Mouse (Mus musculus) liver, embryonic 14.5 days (tissue): ENCODE results near the gene Fgfr2. TPM values are rescaled to one million over a fixed set of nuclear protein-coding genes. Genes with fewer than 3 reads are reported as not detected.

Source experiments
- ATAC-seq: fragments of 200-750 bp; cut with Nextera tagmentation; 2 replicates; pipeline ENCODE4 v1.8.0; 2017; ENCODE audit warnings: moderate number of reproducible peaks, mild to moderate bottlenecking, moderate library complexity; ENCODE audit not compliant: insufficient read depth
- DNase-seq, 3 experiments: peaks; one replicate each; pipeline ENCODE4 v3.0.0-alpha.2; 2012 to 2013; ENCODE audit warnings: low read depth in 3 of 3, low spot score in 3 of 3
- H3K27ac ChIP-seq: fragments of 300-500 bp; sonication (generic); 2 replicates; pipeline ENCODE4 v1.5.1; 2014; ENCODE audit warnings: moderate library complexity, mild to moderate bottlenecking, control low read depth, inconsistent platforms
- H3K27me3 ChIP-seq: fragments of 300-500 bp; sonication (generic); 2 replicates; pipeline ENCODE4 v1.6.1; 2014; ENCODE audit warnings: mild to moderate bottlenecking, low read length, moderate library complexity; ENCODE audit not compliant: control insufficient read depth, insufficient read depth
- H3K36me3 ChIP-seq: fragments of 300-500 bp; sonication (generic); replicated peaks from 2 replicates; pipeline ENCODE4 v1.6.1; 2014; ENCODE audit warnings: low read depth; ENCODE audit not compliant: control insufficient read depth, insufficient read depth
- H3K4me1 ChIP-seq, 2 experiments: fragments of 200-500 bp in 1 of 2; fragments of 300-500 bp in 1 of 2; sonication (generic) in 1 of 2; replicated peaks; 2 replicates each; pipeline ENCODE4 v1.6.1; 2012 to 2014; ENCODE audit warnings: antibody characterized with exemption in 1 of 2, inconsistent platforms in 1 of 2, low read length in 1 of 2; ENCODE audit not compliant: control insufficient read depth in 2 of 2, insufficient read depth in 2 of 2
- H3K4me2 ChIP-seq: fragments of 300-500 bp; sonication (generic); 2 replicates; pipeline ENCODE4 v1.6.1; 2014; ENCODE audit warnings: low read depth, mild to moderate bottlenecking, control low read depth, moderate library complexity
- H3K4me3 ChIP-seq, 2 experiments: fragments of 200-500 bp in 1 of 2; fragments of 300-500 bp in 1 of 2; sonication (generic) in 1 of 2; 2 replicates each; pipeline ENCODE4 v1.5.1; 2012 to 2014; ENCODE audit warnings: low read depth in 2 of 2, low read length in 2 of 2, mild to moderate bottlenecking in 2 of 2, control low read depth in 1 of 2, inconsistent platforms in 1 of 2, moderate library complexity in 1 of 2; ENCODE audit not compliant: insufficient read depth in 1 of 2
- H3K9ac ChIP-seq: fragments of 300-500 bp; sonication (generic); replicated peaks from 2 replicates; pipeline ENCODE4 v1.6.1; 2014; ENCODE audit warnings: mild to moderate bottlenecking, control low read depth, moderate library complexity
- H3K9me3 ChIP-seq: fragments of 300-500 bp; sonication (generic); 2 replicates; pipeline ENCODE4 v1.6.1; 2016; ENCODE audit warnings: low read length, mixed read lengths; ENCODE audit not compliant: control insufficient read depth
- CTCF ChIP-seq: IDR thresholded peaks from 2 replicates; pipeline ENCODE4 v1.5.1; 2016; ENCODE audit warnings: antibody characterized with exemption, low read depth, control low read depth
- EP300 ChIP-seq: IDR thresholded peaks from 2 replicates; pipeline ENCODE4 v1.6.1; 2016; ENCODE audit warnings: antibody characterized with exemption, low read depth
- WGBS: fragments of 180-500 bp; shearing (Covaris S2); extraction: QIAGEN DNeasy Blood & Tissue Kit; methylation state at CpG from one replicate; pipeline ENCODE4 v1.1.7; 2014; ENCODE audit not compliant: insufficient replicate concordance; 5-methylcytosine and 5-hydroxymethylcytosine counted together
- polyA plus RNA-seq, 2 experiments: library from polyadenylated mRNA; depleted of rRNA in 1 of 2; stranded (reverse) in 1 of 2; unstranded in 1 of 2; fragments of >200 nt; fragmentation: Nextera tagmentation in 1 of 2; extraction: Ambion mirVana in 1 of 2; gene quantifications; 2 replicates each; pipeline versions ENCODE4 v1.2.1 to v1.2.3; 2012 to 2014

Gene Fgfr2
- polyA plus RNA-seq, 2 experiments: 7.9 to 8.8 TPM

DNA sequence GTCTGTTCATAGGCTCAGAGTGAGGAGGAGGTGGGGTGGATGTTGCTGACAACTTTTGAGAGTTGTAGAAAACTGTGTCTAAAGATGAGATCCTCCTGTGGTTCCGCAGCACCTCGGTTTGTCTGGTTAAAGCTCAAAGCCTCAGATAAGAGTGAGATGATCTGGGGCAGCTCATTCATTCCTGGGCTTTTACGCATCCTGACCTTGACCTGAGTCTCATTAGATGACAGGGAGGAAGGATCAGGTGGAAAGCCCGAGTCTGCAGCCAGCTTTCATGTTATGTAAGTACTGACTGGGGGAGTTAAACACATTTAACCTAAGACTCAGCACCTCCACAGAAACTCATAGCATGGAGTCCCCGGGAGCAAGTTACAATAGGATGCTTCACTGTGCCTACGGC is 1096.5 kb downstream of the Fgfr2 start:
- H3K4me2 ChIP-seq: no peak overlapping the region
- 52% methylated on average over 6 of the region's 6 CpGs for WGBS

DNA sequence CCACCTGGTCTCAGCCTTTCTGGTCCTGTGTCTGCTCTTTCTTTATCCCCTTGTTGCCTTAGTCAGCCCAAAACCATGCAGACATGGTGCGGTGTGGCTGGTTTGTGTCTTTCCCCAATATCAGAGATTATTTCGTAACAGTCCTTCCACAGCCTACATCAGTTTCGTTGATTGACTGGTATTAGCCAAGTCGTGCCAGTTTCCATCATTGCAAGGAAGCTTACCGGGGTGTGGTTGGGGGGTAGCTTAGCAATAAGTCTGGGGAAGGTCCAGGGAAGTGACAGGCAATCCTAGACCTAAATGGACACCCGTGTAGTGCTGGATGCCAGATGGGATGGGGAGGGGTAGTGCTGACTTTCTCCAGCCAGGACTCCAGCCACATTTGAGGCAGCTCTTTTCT is 1097.6 kb downstream of the Fgfr2 start:
- ATAC-seq: no peak
- 52% methylated on average over 6 of the region's 6 CpGs for WGBS

More for the DNA sequence above, 1096.5 kb downstream of the Fgfr2 start:
- Histone ChIP-seq H3K9me3 (no peaks in the 10 kb centered on the region), H3K36me3 (no peaks in the 10 kb centered on the region), H3K4me3 (no peak overlapping the region), H3K9ac (no peak overlapping the region), H3K27ac (no peak overlapping the region), H3K4me1 (no peaks in the 10 kb centered on the region), H3K27me3 (no peaks in the 10 kb centered on the region)
- no peak for ATAC-seq
- TF ChIP-seq EP300 (no peak), CTCF (no peak)
- no peak for DNase-seq

GRCm38 (mm10) chr7:132015933-132016332 is 1107.2 kb downstream of the Fgfr2 start:
- no peak for ATAC-seq
- no peak for TF ChIP-seq CTCF
- no peak for TF ChIP-seq EP300
- no peak overlapping the region for H3K9ac ChIP-seq
- H3K36me3 ChIP-seq: no peaks in the 10 kb centered on the region
- H3K9me3 ChIP-seq: no peaks in the 10 kb centered on the region
- H3K4me1 ChIP-seq: no peaks in the 10 kb centered on the region
- DNase-seq: no peak
- H3K4me3 ChIP-seq: no peak overlapping the region
- WGBS: 46% methylated on average over 3 of the region's 3 CpGs
- H3K27me3 ChIP-seq: no peaks in the 10 kb centered on the region
- no peak overlapping the region for H3K4me2 ChIP-seq
- H3K27ac ChIP-seq: no peak overlapping the region

More for the DNA sequence above, 1097.6 kb downstream of the Fgfr2 start:
- H3K9me3 ChIP-seq: no peaks in the 10 kb centered on the region
- DNase-seq: no peak
- no peak for TF ChIP-seq EP300
- TF ChIP-seq CTCF: no peak
- H3K36me3 ChIP-seq: no peaks in the 10 kb centered on the region
- no peaks in the 10 kb centered on the region for H3K27me3 ChIP-seq
- no peak overlapping the region for H3K4me2 ChIP-seq
- no peak overlapping the region for H3K9ac ChIP-seq
- H3K4me1 ChIP-seq: no peaks in the 10 kb centered on the region
- no peak overlapping the region for H3K4me3 ChIP-seq
- H3K27ac ChIP-seq: no peak overlapping the region

- Histone ChIP-seq H3K4me1 (no peaks in the 10 kb centered on the region), H3K4me2 (no peak overlapping the region), H3K36me3 (no peaks in the 10 kb centered on the region), H3K27me3 (no peaks in the 10 kb centered on the region), H3K4me3 (no peak overlapping the region), H3K27ac (no peak overlapping the region), H3K9me3 (no peaks in the 10 kb centered on the region), H3K9ac (no peak overlapping the region)
- DNase-seq: no peak
- WGBS: 7% methylated on average over 3 of the region's 3 CpGs
- no peak for ATAC-seq
- TF ChIP-seq CTCF: no peak
- TF ChIP-seq EP300: no peak
Measured at GRCm38 (mm10) chr7:132015193-132015592, 1108.0 kb downstream of the Fgfr2 start.

GRCm38 (mm10) chr7:132013970-132014369 is 1109.2 kb downstream of the Fgfr2 start:
- no peak overlapping the region for H3K4me3 ChIP-seq
- H3K27me3 ChIP-seq: no peaks in the 10 kb centered on the region
- ATAC-seq (no peak), DNase-seq (no peak)
- H3K36me3 ChIP-seq: no peaks in the 10 kb centered on the region
- no peak overlapping the region for H3K4me2 ChIP-seq
- H3K9ac ChIP-seq: no peak overlapping the region
- WGBS: 52% methylated on average over 5 of the region's 5 CpGs
- no peaks in the 10 kb centered on the region for H3K9me3 ChIP-seq
- TF ChIP-seq EP300: no peak
- no peak for TF ChIP-seq CTCF
- no peaks in the 10 kb centered on the region for H3K4me1 ChIP-seq
- no peak overlapping the region for H3K27ac ChIP-seq
